Mouse (Mus musculus): ENCODE results near the gene Zfp106.
A peak's percentile ranks its signal among the peaks of the same experiment; 100 is the strongest.

Gene Zfp106

DNA sequence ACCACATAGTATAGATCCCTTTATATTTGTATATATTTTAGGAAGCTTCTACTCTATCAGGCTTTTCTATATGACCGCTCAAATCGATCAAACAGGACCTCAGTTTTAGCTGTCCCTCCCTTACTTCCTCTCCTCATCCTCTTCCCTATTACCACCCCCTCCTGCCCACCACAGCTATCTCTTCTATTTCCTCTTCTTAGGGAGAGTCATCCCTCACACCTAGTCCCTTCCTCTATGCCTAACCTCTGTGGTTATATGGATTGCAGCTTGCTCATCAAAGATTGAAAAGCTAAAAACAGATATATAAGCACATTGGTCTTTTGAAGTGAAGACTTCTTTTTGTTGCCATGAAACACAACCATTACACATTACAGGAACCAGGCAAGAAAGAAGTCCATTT is 18.9 kb downstream of the Zfp106 start:
- no peak for DNase-seq

DNA sequence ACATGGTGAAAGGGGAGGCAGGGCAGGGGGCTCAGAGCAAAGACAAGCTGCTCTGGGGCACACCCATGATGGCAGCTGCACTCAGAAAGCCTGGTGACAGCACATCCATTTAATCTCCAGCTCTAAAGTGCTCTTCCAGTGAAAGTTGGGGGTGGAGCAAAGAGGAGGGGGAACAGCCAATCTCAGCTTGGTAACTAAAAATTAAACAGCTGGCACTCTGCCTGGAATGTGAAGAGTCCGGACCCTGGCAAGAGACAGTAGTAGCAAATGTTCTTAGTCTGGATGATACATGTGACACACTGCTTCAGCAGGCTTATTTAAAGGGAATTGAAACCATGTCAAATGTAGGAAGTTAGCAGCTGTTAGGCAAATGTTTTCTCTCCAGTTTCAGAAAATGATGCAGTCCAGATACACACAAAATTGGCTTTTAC is 23.9 kb downstream of the Zfp106 start:
- DNase-seq, result peak; percentile 15

DNA sequence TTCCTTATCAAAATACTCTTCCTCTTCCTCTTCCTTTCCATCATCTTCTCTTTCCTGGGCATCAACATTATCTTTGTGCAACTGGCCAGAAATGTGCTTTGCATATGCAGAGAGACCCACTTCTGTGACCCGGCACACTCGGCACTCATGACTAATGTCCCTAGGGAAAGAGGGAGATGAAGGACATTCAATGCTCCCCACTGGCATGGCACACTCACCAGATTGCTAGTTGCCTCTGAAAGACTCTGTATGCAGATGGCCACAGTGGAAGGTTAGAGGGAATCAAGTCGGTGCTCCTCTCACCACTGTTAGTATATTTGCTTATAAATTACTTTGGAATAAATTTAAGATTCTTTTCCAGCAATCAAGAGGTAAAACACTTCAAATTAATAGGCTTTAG is 24.3 kb downstream of the Zfp106 start:
- no peak for DNase-seq

DNA sequence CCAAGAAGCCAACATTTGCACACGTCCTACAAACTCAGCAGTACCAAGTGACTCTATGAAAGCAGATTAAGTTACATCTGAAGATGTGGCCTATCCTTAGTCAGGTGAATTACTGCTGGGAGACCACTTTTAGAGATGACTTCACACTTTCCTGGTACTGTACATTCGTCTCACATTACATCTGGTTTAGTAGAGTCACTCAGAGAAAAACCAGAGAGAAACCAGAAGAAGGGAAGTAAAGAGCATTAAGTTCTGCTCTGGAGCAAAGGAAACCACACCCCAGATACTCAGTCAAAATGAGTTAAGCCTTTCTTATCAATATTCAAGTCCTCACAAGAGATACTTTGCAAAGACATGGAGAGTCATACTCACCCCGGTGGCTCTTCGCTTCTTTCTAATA is 32.4 kb downstream of the Zfp106 start:
- DNase-seq, result no peak

DNA sequence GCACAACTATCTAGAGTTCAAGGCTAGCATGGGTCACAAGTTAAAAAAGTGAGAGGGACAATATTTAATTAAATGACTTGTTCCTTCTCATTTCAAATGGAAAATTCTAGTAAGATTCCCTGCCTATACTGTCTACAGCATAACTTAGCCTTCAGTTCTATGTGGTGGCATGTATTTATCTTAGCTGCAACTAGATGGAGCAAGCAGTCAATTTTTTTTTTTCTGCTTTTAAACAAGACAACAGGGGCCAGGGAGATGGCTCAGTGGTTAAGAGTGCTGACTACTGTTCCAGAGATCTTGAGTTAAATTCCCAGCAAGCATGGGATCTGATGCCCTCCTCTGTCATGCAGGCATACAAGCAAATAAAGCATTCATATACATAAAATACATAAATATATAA is 34.1 kb downstream of the Zfp106 start:
- no peak for DNase-seq

DNA sequence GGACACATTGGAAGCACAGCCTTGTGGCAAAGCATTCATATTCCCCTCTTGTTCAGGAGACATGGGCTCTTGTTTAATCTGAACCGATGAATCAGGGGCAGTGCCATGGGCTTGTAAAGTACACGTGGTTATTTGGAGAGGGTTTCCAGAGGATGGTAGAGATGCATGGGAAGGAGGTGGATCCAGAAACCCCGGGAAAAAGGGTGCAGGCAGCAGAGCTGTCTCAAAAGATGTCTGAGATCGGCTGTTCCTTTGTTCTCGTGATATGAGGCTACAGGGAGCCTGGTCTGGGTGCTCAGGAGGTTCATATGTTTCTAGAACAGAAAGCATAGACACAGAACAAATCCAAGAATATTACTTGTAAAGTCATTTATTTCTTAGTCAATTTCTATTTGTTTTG is 36.9 kb downstream of the Zfp106 start:
- DNase-seq, result no peak

DNA sequence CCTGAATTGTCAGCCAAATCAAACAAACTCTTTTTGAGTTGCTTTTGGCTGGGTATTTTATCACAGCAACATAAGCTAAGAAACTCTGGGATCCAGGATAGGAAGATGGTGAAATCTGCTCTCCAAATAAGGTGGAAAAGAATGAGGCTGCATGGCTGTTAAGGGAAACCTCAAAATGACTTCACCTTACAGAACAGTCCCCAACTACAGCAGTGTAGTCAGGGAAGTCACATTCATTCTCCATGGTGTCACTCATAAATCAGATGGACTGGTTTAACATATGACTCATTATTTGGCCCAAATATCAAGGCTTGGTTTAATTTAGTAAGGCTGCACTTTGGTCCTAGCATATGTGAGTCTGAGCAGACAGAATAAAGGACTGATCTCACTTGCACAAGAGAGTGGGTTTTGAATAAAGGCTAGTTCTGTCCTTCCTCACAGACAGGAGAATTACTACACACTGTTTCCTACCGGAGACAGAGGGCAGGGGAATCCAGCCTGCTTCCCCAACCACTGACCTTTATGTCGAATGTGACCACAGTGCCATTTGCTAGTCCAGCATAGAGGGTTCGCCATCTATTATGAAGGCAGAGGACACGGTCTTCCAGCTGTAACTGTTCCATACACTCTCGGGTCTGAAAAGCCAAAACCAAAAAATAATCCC is 45.0 kb downstream of the Zfp106 start:
- DNase-seq, result no peak

DNA sequence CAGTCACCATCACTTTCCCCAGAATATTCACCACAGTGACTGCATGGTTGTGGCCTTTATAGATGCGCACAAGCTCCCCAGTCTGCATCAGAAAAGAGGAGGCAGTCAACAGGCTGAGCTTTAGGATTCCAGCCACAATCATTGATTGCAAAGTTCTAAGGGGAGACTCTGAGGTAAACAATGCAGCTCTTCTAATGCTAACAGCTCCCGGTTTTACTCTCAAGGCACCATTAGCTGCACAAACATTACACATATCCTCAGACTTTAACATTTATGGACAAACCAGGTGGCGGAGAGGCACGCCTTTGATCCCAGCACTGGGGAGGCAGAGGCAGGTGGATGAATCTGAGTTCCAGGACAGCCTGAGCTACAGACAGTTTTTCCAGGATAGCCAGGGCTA is 49.5 kb downstream of the Zfp106 start:
- DNase-seq, result no peak

DNA sequence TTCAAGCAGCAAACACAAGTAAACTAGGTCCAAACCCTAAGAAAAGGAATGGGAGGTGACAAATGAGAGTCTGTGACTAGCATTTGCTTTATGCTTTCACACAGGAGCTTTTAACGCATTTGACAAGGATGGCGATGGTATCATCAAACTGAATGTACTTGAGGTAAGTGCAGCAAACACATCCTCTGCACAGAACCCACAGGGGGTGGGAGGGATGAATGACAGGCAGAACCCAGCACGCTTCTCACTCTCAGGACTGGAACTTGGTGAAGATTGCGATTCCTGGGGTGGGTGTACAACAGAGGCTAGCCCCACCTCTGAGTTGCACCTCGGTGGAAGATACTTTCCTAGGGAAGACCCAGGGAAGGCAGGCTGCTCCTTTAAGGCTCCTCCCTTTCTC is 59.7 kb downstream of the Zfp106 start:
- DNase-seq, result no peak

DNA sequence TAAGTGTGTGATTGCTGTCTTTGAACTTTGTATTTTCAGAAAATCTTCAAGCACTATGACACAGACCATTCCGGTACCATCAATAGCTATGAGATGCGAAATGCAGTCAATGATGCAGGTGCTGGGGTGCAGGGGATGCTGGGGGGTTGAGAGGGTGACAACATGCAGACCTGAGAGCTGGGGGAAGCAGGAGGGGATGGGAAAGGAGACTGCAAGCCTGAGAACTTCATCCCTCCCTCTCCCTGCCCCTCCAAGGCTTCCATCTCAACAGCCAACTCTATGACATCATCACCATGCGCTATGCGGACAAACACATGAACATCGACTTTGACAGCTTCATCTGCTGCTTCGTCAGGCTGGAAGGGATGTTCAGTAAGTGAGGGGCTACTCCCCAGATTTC is 60.5 kb downstream of the Zfp106 start:
- no peak for DNase-seq

DNA sequence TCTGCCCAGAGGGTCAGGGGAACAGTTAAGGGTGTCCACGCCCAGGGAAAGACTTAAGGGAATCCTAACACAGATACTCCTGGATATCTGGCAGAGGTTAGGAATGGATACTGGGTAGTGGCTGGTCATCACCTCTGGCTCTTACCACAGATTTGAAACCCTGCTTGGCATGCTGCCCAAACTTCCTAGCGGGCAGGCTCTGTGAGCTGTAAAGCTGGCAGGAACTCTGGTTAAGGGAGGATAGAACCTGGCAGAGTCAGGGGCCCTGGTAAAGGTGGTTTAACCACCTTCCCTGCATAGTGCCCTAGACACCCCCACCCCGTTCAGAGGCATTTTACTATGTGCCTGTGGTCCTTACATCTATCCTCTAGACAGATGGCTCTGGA is 61.0 kb downstream of the Zfp106 start:
- DNase-seq, result peak; percentile 20

DNA sequence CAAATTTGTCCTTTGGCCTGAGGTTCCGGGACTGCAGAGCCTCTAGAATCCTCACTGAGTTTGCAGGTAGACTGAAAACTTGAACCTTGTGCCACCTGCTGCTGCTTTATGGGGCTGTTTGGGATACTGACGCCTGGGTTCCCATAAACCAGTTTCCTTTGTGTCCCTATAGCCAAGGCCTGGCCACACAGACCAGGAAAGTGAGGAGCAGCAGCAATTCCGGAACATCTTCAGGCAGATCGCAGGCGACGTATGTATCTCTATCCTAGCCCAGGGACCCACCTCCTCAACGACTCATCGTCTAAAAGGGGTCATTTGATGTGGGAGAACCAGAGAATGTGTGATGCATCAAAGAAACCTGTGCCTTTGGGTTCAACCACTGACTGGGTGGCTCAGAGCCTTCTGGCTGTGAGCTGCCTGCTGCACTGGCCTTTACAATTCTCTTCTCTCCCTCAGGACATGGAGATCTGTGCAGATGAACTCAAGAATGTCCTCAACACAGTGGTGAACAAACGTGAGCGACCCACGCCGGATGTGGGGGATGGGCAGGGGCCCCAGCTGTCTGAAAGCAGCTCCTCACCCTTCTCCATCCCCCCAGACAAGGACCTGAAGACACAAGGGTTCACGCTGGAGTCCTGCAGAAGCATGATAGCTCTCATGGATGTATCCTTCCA is 61.6 kb downstream of the Zfp106 start:
- no peak for DNase-seq

DNA sequence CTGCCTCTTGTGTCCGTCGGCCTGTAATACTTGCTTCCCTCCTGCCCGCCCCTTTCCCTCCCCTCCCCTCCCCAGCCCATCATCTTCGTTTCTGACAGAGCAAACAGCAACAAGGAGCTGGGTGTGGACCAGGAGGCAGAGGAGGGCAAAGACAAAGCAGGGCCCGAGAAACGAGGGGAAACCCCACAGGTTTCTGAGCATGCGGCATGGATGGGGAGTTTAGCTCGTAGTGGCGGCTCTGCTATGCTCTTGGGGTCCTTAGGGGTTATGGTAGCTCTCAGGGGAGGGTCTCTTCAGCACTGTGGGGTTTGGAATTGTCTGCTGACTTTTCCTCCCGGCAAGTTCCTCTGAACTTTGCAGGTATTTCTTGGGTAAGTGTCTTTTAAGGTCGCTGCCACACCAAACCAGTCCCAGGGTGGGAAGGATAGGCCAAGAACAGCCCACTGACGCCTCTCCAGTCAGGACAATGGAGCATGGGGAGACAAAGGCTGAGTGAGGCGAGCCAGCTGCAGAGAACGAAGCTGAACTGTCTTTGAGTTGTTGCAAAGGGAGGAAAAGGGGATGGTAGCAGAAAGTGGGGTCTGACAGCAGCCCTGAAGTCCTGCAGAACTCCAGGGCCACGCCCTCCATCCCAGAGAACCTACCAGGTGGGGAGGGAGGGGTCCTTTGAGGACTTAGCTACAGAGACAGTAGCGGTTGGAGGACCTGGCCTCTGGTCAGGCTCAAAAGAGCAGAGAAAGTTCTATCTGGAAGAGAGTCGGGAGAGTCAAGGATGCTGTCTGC is 62.3 kb downstream of the Zfp106 start:
- DNase-seq, result no peak

DNA sequence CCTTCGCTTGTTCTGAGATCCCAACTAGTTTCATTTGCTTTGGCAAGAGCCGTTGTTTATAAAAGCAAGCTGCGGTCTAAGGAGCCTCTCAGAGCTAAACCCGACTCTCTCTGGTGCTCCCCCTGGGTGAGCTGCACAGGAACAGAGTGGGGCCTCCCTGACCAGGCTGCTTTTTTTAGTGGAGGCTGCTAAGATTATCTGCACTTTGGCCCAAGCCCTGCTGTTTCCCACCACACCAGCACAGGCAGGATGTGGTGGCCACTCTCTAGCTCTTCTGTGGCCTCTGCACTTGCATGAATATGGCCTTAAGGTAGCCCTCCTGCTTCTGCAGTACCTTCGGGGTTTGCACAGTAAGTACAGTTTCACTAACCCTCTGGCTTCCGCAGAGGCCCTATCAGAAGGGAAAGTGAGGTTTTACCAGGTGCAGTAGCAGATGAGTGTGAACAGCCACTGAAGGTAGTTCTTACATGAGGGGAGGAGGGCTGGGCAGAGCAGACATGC is 63.6 kb downstream of the Zfp106 start:
- no peak for DNase-seq

DNA sequence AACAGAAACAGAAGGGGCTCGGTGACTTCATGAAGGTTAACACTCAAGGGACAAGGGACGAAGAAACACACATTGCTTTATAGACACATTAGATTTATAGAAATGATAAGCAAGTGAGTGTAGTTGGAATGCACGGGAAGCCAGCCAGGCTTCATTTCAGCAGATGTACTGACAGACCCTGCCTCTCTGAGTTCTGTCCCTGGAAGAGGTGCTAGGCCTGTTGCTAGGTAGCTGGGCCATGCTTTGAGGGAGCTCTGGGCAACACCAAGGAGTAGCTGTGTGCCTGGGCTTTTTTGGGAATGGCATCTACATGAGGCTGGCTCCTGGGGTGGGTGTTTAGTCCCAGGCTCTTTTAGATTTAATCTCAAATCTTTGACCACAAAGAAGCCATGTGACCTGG is 67.1 kb downstream of the Zfp106 start:
- DNase-seq, result no peak

DNA sequence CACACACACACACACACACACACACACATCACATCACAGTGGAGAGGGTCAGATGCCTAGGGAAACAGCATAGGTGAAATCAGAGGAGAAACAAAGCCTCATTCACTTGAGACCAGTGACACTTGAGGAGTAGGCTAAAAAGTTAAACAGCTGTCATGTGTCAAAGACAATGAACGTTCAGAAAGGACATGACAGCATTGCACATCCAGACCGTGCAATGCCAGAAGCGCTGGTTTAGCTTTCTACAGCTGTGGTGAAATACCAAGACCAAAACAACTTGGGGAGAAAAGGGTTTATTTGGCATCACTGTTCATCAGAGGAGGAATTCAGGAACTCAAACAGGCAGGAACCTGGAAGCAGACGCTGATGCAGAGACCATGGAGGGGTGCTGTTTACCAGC is 70.4 kb downstream of the Zfp106 start:
- no peak for DNase-seq

DNA sequence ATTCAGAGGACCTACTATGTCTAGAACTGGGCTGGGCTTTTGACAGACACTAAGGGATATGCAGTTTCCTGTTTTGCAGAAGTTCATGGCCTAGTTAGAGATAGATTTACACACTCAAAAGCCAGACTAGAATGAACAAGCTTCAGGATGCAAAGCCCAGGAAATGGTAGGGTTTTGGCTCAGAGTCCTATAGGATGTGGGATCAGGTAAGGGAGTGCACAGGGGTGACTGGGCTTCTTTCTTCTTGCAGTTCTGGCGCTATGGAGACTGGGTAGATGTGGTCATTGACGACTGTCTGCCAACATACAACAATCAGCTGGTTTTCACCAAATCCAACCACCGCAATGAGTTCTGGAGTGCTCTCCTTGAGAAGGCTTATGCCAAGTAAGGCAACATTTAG is 79.4 kb downstream of the Zfp106 start:
- DNase-seq, result no peak

DNA sequence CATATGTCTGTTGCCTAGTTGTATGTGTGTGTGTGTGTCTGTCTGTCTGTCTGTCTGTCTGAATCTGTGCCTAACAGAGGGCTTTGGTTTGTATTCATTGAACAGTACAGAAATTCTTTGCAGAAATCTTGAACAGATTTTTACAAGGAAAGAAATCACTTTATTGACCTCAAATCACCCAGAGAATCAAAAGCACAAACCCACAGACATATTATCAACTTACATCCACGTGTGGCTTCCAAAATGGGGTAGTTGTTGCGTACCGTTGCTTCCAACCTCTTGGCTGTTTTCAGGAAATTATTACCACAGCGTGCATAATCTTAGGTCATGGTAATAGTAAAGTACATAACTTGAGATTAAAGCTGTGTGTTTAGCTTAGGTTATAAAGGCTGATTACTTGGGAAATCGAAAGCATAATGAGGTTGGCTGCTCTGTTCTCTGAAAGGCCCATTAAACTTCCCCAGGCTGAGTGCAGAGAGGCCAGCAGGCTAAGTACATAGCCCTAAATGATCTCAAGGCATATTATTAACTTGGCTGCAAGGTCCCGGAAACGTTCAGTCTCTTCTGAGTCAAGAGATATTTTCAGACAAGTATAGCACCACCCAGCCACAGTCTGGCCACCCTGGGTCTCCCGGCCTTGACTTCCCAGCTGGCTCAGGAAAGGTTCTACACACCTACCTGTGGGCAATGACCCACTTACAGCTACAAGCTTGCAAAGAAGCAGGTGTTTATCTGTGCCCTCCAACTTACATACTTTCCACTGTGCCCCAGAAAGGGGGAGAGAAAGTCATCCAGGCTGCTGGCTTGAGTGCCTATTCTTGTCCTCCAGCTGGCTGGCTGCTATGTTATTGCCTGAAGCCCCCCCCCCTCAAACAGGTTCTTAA is 80.9 kb downstream of the Zfp106 start:
- no peak for DNase-seq

DNA sequence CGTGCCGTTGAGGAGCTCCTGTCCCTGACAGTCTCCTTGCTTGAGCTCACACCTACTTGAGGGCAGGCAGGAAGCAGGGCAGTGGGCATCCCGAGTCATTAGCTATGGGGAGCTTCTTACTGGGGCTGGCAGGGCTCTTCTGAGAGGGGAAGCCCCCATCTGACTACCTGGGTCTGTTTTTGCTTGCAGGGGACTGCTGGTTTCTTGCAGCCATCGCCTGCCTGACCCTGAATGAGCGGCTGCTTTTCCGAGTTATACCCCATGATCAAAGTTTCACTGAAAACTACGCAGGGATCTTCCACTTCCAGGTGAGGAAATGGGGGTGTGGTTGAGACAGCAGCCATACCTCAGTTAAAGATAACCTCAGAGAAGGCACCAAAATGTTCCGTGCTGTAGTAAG is 81.7 kb downstream of the Zfp106 start:
- DNase-seq, result no peak

DNA sequence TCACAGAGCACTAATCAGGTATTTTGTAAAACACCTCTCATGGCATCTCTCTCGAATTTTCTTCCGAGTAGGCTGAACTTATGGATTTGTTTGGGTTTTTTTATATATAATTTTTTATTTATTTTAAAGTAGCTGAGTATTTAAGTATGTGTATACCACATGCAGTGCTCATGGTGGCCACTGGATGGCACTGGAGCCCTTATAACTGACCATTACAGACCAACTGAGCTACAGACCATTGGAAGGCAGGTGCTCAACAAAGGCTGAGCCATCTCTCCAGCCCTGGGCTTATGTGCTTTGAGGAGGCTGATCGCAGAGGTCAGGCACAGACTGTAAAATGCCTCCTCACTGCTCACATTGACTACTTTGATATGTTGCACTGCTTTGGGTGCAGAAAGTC is 85.0 kb downstream of the Zfp106 start:
- peak; percentile 29 for DNase-seq

DNA sequence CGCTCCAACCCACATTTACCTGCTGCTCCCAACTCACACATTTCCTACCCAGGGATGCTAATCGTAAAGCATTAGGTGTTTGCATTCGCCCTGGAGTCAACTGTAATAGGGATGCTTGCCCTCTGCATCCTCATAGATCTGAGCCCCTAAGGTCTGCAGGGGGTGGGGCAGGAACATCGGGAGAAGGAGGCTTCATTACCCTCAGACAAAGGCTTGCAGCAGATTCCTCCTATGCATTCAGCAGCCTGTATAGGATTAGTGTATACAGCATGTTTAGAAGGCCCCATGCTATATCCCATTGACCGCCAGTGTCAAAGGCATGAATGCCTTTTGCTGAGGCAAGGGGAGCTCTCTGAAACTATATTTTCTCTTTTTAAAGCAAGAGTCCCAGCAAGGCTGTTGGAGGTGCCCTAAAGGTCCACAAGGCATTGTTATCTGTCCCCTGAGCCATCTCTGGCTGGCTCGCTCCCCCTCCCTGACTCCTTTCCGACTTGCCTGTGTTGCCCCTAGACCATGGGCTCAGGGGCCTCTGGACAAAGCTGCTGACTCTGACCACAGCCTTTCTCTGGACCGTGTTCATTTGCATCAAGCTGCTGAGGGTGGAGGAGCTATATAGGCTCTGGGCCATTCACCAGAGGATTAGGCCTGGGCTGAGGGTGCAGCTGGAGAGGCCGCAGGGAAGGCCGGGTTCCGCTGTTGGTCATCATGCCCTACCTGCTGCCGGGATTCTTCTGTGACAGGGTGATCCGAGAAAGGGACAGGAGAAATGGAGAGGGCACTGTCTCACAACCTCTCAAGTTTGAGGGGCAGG is 87.2 kb downstream of the Zfp106 start:
- no peak for DNase-seq

DNA sequence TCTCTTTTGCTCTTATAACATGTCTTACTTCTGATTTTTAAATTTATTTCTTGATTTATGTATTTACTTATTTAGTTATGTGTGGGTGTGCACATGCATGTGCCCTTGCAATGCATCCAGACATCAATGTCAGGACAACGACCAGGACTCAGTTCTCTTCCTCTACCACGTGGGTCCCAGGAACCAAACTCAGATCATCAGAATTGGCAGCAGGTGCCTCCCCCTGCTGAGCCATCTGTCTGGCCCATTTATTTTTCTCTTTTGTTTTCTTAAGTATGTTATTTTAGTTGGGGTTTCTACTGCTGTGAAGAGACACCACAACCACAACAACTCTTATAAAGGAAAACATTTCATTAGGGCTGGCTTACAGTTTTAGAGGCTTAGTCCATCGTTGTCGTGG is 92.8 kb downstream of the Zfp106 start:
- DNase-seq, result peak; percentile 53

All from cerebellum, adult 11 months (tissue).